Mouse (Mus musculus): ENCODE results near the gene Alox12. TPM values are rescaled to one million over a fixed set of nuclear protein-coding genes. Genes with fewer than 3 reads are reported as not detected.

The Alox12 gene
- polyA plus RNA-seq, 1 experiment, result not detected

GRCm38 (mm10) chr11:70216103-70216502 lies 39.0 kb downstream of the Alox12 start:
- TF ChIP-seq GATA1 (IDR thresholded peaks at IDR 0.05; ENCODE audit: low read length), result no peak

- TF ChIP-seq GATA1 (IDR thresholded peaks at IDR 0.05; ENCODE audit: low read length), result no peak
Observed at GRCm38 (mm10) chr11:70215301-70215700, 39.9 kb downstream of the Alox12 start.

- no peak for TF ChIP-seq GATA1 (IDR thresholded peaks at IDR 0.05; ENCODE audit: low read length)
Observed at GRCm38 (mm10) chr11:70214856-70215209, 40.3 kb downstream of the Alox12 start.

GRCm38 (mm10) chr11:70214191-70214855 lies 40.8 kb downstream of the Alox12 start:
- TF ChIP-seq GATA1 (IDR thresholded peaks at IDR 0.05; ENCODE audit: low read length), result no peak

GRCm38 (mm10) chr11:70213736-70214135 lies 41.4 kb downstream of the Alox12 start:
- TF ChIP-seq GATA1 (IDR thresholded peaks at IDR 0.05; ENCODE audit: low read length), result no peak

GRCm38 (mm10) chr11:70212896-70213295 lies 42.3 kb downstream of the Alox12 start:
- TF ChIP-seq GATA1 (IDR thresholded peaks at IDR 0.05; ENCODE audit: low read length), result no peak

GRCm38 (mm10) chr11:70212423-70212822 lies 42.7 kb downstream of the Alox12 start, which contains the start of gene Slc16a11:
Gene Slc16a11, plus strand, starts transcription at chr11:70212752.
- no peak for TF ChIP-seq GATA1 (IDR thresholded peaks at IDR 0.05; ENCODE audit: low read length)

GRCm38 (mm10) chr11:70211972-70212371 lies 43.2 kb downstream of the Alox12 start:
- no peak for TF ChIP-seq GATA1 (IDR thresholded peaks at IDR 0.05; ENCODE audit: low read length)

GRCm38 (mm10) chr11:70210681-70211080 lies 44.5 kb downstream of the Alox12 start:
- no peak for TF ChIP-seq GATA1 (IDR thresholded peaks at IDR 0.05; ENCODE audit: low read length)

GRCm38 (mm10) chr11:70208778-70209388 lies 46.3 kb downstream of the Alox12 start:
- no peak for TF ChIP-seq GATA1 (IDR thresholded peaks at IDR 0.05; ENCODE audit: low read length)

- no peak for TF ChIP-seq GATA1 (IDR thresholded peaks at IDR 0.05; ENCODE audit: low read length)
Observed at GRCm38 (mm10) chr11:70207283-70207682, 47.9 kb downstream of the Alox12 start.

- no peak for TF ChIP-seq GATA1 (IDR thresholded peaks at IDR 0.05; ENCODE audit: low read length)
Observed at GRCm38 (mm10) chr11:70206801-70207200, 48.4 kb downstream of the Alox12 start.

GRCm38 (mm10) chr11:70201691-70202090 lies 53.5 kb downstream of the Alox12 start:
- no peak for TF ChIP-seq GATA1 (IDR thresholded peaks at IDR 0.05; ENCODE audit: low read length)

- TF ChIP-seq GATA1 (IDR thresholded peaks at IDR 0.05; ENCODE audit: low read length), result no peak
Observed at GRCm38 (mm10) chr11:70200036-70200608, 55.0 kb downstream of the Alox12 start.

GRCm38 (mm10) chr11:70199107-70199506 lies 56.0 kb downstream of the Alox12 start:
- TF ChIP-seq GATA1 (IDR thresholded peaks at IDR 0.05; ENCODE audit: low read length), result no peak

GRCm38 (mm10) chr11:70198332-70198731 lies 56.8 kb downstream of the Alox12 start:
- TF ChIP-seq GATA1 (IDR thresholded peaks at IDR 0.05; ENCODE audit: low read length), result no peak
